Mouse (Mus musculus) cerebellum, adult 11 months (tissue): ENCODE measurements around the gene Med26.

ENCODE experiments used
- DNase-seq: peaks from one replicate; pipeline ENCODE4 v3.0.0; 2022

Med26 gene

DNA sequence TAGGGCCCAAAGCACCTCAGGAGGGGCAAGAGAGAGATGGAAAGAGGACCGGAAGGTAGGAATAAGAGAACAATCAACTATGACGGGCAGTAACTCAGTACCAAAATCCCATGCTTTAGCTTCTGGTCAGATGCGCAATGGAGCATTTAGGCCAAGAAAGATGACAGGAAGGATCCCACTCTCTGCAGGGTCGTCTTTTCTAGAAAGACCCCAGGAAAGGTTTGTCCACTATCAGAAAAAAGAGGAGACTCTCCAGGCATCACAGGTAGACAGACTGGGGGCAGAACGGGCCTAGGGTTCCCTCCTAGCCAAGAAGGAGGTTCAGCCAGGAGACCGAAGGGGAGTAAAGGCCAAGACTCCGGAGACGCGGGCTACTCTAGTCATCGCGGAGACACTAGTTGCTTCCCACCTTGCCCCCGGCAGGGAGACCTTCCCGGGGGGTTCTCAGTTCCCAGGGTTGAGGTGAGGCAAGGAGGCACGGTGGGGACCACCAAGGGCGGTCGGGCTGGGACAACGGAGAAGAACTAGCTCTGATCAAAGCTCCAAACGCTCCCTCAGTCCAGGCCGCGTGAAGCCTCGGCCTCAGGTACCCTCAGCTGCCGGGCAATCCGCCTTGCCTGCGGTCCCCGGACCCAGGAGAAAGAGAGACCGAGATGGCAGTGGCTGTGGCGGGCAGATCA lies 808 bp downstream of the Med26 start:
- DNase-seq = peak; percentile 45

DNA sequence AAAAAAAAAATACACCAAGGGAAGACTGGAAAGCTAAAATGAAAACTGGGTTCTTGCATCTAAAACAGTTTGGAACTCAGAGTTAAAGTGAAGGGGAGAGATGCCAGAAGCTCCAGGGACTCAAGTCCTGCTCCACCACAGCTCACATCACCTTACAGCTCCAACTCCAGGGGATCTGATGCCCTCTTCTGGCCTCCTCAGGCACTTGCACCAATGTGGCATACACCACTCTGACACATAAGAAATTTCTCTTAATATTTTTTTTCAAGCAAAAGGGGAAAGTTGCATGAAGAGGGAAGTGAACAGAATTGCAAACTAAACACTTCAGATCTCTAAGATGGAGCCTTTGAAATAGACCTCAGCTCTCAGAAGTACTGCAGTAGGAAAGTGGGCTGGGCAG lies 8.8 kb downstream of the Med26 start:
- no peak for DNase-seq

DNA sequence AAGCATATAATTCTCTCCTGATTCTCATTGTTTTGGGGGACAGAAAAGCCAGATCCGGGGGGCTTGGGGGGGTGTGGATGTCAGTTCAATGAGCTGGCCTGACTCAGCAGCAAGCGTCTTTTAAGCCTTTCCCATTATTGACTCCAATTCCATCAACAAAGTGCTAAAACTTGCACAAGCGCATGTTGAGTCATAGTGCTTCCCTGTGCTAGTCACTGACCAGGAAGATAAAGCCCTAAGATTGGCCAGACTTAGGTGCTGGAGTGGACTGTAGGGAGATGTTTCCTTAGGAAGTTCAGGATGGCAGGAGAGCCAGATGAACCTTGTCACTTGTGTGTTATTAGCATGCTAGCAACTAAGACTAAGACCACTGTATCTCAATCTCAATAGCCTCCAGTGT lies 13.2 kb downstream of the Med26 start:
- DNase-seq = no peak

DNA sequence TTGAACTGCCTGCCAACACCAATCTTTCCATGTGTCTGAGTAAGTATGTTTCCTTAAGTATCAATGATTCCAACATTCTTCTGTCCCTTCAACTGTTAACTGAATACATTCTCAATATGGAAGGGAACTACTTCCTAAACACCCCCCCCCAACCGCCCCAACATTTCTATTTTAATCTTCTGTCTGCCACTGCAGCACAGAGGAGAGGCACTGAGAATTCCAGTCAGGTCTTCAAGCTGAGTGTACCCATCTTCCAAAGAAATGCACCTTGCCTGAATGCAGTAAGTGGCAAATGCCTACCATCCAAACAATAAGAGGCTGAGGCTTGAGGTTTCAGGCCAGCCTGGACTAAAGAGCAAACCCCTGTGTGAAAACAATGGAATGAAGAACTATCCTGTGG lies 16.0 kb downstream of the Med26 start:
- DNase-seq = no peak

DNA sequence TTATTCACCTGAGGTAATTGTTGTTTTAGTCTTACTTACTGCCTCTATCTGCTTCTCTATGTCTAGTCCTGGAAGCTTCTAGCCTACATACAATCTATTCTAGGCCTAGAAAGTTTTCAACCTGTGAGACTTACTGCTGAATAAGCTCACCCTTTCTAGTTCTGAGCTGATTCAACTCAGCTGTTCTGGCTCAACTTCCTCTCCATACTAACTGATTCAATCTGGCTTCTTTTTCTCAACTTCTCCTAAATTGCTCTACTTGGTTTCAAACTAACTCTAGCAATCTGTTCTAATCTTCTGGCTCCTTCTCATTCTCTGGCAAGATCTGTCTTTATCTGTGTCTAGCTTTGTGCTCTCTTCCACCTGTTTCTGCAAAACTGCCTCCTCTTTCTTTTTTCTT lies 26.2 kb downstream of the Med26 start:
- DNase-seq = no peak

DNA sequence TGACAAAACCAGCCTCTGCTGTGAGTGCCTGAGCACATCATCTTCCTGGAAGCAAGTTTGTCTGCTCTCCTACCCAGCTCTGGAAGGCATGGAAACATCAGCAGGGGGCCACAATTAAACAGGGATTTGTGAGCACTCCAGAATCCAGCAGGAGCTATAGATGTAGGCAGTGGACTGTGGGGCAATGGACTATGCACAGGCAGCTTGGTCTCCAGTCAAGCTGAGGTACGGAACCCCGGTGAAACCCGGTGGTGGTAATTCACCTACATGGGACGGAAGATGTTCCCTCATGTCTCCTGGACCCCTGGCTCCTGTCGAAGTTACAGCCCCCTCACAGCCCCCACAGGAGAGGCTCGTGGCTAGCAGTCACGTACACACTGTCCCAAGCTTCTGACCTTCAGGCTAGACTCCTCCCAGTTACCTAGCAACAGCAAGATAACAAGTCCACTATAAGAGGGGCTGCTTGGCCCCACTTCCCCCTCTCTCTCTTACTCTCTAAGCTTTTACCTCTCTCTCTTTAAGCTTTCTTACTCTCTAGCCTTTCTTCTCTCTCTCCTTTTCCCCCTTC lies 30.6 kb downstream of the Med26 start:
- DNase-seq = no peak

DNA sequence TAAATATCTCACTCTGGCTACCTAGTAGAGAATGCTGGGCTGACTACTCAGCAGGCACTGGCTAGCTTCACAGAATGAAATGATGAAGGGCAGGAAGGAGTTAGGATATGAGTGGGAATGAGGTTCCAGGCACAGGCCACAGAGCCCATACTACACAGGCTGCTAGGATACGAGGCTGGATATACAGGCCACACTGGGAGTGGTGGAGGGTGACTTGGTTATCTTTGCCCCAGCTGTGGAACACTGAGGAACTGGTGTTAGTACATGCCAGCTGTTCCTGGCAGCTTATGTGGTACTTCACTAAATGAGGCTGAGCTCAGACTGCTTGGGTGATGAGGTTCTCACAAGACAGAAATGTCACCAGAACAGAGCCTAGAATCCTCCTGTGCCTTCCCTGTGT lies 34.9 kb downstream of the Med26 start:
- DNase-seq = no peak

DNA sequence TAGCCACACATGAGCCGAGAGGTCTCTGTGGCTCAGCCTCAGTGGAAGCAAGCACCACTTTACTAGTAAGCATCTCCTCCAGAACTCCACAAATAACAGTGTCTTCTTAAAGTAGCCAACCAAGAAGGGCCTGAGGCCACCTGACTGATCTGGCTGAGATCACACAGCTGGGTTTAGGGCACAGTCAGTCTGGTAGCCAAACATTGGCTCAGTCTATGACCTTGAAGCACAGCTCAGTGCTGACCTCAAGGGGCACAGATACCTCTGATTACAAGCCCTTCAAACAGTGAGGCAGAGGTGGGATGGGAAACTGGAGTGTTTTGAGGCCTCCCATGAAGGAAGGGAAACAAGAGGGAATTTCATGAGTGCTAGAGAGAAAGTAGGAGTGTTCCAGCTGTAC lies 35.4 kb downstream of the Med26 start:
- no peak for DNase-seq

DNA sequence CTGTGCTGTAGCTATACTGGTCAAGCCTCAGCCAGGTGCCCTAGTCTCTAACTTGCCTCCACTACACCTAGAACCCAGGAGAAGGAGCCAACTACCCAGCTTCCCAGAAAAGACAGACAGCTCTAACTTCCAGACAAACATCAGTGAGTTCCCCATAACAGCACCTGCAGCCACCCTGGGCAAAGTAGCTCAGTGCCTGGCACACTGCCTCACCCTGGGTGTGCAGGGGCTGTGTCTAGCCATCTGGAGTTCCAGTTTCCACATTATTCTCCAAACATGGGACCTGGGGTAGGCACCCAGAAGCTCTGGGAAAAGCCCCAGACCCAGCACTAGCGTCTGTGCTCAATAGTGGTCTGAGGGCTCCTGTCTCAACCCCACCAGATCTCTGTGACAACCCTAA lies 40.6 kb downstream of the Med26 start:
- no peak for DNase-seq

DNA sequence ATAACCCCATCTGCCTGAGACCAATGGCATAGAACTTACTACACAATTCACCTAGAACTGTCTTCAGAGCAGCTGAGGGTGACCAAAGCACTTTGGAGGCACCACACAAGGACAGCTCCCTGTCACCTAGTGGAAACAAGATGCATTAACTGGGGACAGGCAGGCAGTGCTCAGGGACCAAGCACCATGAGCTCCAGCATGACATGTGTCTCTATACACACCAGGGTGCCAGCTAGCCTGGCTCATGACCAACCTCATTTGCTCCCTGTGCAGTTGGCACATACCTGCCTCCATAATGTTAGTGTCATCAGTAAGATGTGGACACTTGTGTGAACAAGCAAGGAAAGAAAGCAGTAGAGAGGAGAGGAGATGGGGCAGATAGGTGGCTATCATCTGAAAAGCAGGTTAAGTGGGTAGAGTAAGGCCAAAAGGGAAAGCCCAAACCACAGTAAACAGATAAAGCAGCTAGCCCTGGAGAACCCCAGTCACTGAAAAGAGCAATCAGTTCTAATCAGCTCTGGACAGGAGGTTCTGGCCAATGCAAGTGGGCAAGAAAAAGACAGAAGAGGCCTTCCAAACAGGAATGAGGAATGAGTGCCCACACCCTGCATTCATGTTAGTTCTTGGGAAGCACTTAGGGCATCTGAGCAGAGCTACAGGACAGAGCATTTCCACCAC lies 43.3 kb downstream of the Med26 start:
- DNase-seq = peak; percentile 58

DNA sequence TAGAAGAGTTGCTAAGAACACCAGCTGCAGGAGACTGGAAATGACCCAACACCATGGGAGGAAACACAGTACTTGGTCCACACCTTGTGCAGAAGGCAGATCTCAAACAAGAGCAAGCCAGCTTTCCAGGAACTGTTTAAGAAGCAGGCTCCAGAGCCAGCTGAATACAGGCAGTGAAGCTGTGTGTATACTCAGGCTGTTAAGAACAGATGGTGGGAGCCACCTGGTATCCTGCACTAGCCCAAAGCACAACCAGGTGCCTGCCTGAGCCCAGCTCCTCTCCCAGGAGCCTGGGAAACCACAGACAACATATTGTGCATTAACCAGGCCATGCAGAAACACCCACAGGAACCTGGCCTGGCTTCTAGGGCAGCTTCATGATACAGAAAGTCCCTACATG lies 43.9 kb downstream of the Med26 start:
- DNase-seq = peak; percentile 80

DNA sequence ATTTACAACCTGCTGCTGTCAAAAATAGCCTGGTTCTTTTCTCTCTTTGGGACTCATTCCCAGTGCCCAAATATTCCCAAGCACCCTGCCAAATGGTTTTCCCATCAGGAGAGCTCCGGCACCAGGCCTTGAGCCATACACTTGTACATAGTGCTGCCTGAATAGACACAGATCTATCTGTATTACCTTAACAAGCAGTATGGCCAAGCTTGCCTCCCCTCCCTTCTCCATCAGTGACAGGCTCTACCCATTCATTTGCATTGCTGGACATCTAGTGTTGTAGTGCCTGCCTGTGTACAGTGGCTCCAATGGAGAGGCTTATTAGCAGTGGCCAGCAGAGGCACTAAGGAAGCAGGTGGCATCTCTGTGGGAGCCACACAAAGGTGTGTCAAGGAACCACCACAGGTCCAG lies 47.5 kb downstream of the Med26 start:
- DNase-seq = peak; percentile 70

DNA sequence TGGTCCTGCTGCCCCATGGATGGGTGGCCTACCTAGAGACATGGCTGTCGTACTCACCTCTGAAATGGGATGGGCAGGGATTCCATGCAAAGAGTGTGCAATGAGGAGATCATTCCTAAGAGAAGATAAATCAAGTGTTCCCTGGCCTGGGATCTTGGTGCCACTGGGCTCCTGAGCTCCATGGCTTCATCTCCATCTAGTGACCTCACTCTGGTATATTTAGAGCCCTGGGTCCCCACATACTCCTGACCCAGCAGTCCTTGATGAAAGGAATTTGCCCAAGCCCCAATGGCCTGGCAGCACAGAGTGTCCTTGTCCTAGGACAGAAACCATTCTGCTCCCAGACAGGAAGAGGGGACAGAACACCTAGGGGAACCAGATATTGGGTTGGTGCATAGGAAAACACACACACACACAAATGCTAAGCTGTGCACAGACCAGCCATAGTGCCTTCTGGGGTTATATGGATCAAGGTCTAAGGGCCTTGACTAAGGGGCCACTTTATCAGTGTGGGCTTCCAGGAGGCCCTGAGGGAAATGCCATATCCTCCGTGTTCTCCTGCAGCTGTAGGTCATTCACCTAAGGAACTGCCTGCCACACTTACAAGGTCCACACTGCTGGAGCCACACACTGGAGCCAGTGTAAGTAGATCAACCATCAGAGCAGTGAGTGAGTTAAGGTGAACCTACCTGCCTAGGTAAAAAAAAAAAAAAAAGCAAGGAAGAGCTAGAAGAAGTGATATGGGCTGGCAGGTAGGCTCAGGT lies 48.4 kb downstream of the Med26 start:
- DNase-seq = no peak

DNA sequence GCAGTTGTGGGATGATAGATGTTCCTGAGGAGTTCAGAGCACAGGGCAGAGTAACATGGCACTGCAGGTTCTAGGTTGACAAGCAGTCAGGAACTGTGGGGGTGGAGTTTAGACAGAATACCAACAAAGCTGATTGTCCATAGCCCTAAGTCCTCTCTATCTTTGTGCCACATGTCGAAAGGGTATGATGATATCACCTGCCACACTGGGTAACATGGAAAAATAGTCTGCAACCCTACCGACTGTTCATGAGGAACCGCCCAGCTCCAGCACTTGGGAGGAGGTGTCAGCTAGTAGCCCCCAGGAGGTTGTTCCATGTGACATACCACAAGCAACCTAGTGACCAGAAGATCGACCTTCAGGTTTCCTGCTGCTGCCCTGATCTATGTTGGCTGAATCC lies 49.5 kb downstream of the Med26 start:
- no peak for DNase-seq

DNA sequence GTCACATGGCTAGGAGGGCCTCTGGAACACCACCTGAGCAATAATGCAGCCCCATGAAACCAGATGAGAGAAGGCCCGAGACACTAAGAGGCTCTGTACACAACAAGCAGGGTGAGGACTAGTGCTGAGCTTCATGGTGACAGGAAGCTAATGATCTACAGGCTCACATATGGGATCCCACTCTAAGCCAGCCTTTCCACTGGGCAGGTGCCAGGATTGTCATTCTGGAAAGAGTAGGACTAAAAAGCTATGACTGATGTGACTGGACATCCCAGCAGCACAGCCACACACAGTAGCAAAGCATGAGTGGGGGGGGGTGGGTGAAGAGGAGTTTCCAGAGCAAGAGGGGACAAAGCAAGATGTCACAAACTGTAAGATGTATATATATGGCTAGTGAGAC lies 50.2 kb downstream of the Med26 start:
- no peak for DNase-seq

DNA sequence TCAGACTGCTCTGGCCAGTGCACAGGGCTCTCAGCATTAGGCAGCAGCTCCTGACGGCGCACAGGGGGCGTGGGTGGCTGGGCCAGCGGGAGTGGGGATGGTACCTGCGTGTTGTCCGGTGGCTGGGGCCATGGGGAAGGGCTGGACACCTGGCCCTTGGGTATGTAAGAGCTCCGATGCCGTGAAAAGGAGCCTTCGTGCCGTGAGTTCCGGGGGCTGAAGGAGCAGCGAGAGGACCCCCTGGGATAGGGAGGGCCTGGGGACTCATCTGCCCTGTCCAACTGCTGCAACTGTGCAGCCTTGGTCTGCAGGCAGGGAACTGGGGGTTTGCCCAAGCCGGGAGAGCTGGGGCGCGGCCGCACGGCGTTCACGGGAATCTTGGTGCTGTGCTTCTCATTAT lies 51.9 kb downstream of the Med26 start:
- DNase-seq = no peak

DNA sequence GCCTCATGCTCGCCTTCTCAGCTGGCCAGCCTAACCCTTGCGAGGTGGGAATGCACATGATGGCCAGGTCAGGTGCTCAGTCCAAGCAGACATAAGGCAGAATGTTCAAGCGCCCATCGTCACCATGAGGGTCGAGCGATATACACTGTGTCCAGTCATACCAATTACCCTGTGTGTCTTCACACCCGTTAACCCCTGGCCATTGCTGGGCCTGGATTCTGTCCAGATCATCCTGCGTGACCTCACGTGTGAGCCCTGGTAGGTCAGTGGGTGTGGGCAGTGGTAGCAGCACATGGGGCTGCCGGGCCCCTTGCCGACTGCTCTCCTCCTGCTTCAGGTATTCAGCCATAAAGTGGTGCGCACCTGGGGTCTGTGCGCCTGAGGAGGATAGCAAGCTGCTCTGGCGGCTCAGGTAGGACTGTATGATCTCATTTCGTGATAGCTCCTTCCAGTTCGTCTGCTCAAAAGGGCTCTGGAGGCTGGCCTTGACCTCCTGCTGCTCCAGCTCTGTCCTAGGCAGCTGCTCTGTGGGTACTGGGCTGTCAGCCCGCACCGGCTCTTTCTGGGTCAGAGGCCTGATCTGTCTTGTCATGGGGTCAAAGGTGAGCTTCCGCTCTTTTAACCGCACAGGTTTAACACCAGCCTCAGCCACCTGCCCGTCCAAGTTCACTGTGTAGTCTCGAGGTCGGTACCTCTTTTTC lies 52.5 kb downstream of the Med26 start:
- DNase-seq = no peak

DNA sequence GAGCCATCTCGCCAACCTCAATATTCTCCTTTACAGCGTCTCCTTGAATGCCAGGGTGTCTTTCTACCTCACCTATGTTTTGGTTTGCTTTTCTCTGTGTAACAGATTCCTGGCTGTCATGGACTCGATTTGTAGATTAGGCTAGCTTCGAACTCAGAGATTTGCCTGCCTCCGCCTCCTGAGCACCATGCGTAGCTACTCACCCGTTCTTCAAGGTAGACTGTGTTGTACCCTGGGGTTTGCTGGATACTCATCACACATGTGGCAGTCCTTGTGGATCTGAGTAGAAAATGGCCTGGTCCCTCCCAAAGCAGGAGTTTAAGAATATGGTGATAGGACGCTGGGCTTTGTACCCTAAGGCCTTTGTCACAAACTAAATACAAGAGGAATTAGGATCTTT lies 54.7 kb downstream of the Med26 start:
- DNase-seq = peak; percentile 26

DNA sequence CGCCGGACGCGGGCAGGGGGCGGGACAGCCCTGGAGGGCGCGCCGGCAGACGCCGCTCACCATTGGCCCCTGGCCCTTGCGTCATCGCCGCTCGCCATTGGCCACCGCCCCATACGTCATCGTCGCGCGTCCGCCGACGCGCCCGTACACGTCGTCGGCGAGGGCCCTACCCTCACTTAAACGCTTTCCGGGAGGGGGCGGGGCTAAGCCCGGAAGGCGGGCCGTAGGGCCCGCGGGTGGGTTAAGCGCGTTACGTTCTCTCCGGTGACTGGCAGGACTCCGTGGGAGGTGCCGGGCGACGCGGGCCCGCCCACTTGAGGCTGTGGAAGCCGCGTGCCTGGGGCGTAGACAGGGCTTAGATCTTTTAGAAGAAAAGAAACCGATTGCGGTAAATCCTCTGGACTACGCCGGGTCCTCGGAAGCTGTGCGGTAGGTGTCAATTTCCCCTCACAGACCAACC lies 55.4 kb downstream of the Med26 start:
- peak; percentile 99 for DNase-seq

DNA sequence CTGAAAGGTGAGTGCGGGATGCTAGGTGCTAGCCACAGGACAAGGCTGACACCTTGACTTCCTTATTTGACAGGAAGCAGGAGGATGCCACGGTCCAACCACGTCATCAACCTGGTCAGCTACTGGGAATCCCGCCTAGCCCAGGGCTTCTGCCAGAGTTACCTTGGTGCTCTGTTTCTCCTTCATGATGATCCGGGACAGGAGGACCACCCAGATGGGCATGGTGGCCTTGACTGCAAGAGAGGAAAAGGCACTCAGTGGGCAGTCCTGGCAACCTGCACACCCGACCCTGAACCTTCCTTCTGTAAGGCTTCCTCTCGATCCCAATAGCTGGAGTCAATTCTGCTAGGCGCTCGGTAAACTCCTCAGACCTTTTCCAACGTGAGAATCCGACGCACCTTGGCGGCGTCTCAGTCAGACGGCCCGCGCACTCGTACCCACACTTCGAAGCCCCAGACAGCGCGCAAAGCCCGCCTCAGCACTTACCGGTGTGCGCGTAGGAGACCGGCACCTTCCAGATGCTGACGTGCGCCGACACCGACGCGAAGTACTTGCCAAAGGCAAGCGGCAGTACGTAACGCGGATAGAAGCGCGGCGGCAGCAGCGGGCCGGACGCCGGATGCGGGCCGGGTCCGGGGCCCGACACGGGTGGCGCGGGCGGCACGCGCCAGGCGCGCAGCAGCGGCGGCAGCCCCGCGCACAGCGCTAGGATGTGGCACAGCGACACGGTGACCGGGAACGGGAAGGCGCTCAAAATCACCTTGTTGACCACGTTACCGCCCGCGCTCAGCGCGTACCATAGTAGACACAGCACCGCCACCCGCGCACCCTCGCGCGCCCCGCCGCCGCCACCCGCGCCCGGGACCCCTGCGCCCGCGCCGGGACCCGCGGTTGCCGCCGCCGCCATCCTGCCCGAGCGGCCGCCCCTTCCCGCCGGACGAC lies 56.1 kb downstream of the Med26 start, which contains the start of gene Slc35e1:
Gene Slc35e1, minus strand, starts transcription at position 935 of the 942 bp plus-strand sequence.
- DNase-seq = no peak

DNA sequence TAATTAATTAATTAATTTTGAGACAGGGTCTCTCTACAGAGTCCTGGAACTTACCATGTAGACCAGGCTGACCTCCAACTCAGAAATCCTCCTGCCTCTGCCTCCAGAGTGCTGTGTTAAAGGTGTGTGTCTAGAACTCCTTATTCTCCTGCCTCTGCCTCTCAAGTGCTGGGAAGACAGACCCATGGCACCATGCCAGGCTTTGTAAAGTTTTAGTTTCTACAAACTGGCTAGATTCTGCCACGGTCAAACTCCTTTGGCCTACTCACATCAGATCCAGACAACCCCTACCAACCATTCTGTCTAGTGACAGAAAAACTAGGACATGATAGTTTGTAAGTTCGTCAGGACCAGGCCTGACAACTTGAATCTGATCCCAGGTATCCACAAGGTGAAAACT lies 57.1 kb downstream of the Med26 start:
- no peak for DNase-seq

DNA sequence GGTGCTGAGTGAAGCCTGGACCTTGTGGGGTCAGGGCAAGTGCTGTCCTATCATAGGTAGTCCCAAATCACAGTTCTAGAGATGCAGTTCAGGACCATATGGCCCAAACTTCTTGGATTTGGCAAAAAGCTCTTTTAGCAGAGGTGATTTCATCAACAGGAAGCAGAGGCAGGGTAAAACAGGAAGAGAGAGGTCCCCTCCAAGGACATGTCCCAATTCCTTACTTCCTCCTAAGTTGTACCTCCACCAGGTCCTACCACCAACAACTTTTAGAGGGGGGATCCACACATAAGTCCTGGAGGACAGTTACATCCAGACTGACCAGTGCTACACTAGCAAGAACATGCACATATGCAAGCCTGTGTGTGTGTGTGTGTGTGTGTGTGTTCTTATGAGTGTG lies 61.1 kb downstream of the Med26 start:
- no peak for DNase-seq
